Mouse (Mus musculus) lung, embryonic 15.5 days (tissue): ENCODE results near the gene Stx4a. TPM values are rescaled to one million over a fixed set of nuclear protein-coding genes. Genes with fewer than 3 reads are reported as not detected.

Source experiments
- ATAC-seq: fragments of 200-750 bp; cut with Nextera tagmentation; 2 replicates; pipeline ENCODE4 v1.8.0; 2017; ENCODE audit warnings: moderate number of reproducible peaks, borderline replicate concordance; ENCODE audit not compliant: low FRiP score, low TSS enrichment; ENCODE audit errors: extremely low read depth
- H3K27ac ChIP-seq: fragments of 300-500 bp; sonication (generic); 2 replicates; pipeline ENCODE4 v1.5.1; 2015; ENCODE audit warnings: moderate library complexity, mild to moderate bottlenecking, inconsistent platforms
- H3K27me3 ChIP-seq: fragments of 300-500 bp; sonication (generic); 2 replicates; pipeline ENCODE4 v1.6.1; 2015; ENCODE audit warnings: inconsistent platforms
- H3K36me3 ChIP-seq: fragments of 300-500 bp; sonication (generic); 2 replicates; pipeline ENCODE4 v1.6.1; 2015; ENCODE audit warnings: inconsistent platforms
- H3K4me1 ChIP-seq: fragments of 300-500 bp; sonication (generic); 2 replicates; pipeline ENCODE4 v1.6.1; 2015; ENCODE audit warnings: inconsistent platforms
- H3K4me2 ChIP-seq: fragments of 300-500 bp; sonication (generic); 2 replicates; pipeline ENCODE4 v1.6.1; 2015; ENCODE audit warnings: inconsistent platforms, mild to moderate bottlenecking, moderate library complexity
- H3K4me3 ChIP-seq: fragments of 300-500 bp; sonication (generic); 2 replicates; pipeline ENCODE4 v1.5.1; 2015; ENCODE audit warnings: mild to moderate bottlenecking, inconsistent platforms
- H3K9ac ChIP-seq: fragments of 300-500 bp; sonication (generic); 2 replicates; pipeline ENCODE4 v1.6.1; 2015; ENCODE audit warnings: inconsistent platforms
- H3K9me3 ChIP-seq: fragments of 300-500 bp; sonication (generic); 2 replicates; pipeline ENCODE4 v1.6.1; 2016; ENCODE audit warnings: inconsistent platforms
- WGBS: fragments of 180-500 bp; shearing (Covaris S2); methylation state at CpG from one replicate; pipeline ENCODE4 v1.1.7; 2015; 5-methylcytosine and 5-hydroxymethylcytosine counted together
- polyA plus RNA-seq: library from polyadenylated mRNA; unstranded; fragments of >200 nt; fragmentation: Nextera tagmentation; extraction: Ambion mirVana; gene quantifications from 2 replicates; pipeline ENCODE4 v1.2.1, GENCODE M21; 2015

Stx4a gene
- polyA plus RNA-seq, 1 experiment from 2014 or later, result 43.2 TPM

DNA sequence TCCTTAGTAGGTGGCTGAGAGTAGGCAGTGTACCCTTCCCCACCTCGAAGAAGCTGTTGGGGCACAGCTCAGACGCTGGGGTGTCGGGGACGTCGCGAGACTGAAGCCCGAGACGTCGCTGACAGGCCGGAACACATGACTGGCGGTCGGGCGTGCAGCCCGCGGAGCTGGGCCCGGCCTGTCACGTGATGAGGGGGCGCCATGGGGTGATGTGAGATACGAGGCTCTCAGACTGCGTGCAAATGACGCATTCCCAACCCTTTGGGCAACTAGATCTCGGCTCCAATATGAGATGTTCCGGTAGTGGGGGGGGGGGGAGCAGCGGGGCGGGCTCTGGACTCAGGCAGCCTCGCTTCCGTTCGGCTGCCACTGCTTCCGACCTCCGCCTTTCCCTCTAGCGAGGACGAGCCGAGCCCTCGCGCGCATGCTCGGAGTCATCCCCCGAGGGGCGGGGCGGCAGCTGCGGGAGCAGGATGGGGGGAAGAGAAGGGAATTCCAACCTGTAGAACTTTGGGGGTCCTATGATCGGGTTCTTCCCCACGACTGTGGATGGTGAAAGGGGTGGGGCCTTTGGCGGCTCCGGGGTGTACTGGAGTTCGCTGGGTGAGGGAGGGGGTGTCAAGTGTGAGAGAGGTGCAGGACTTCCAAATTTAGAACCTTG is 17.4 kb downstream of the Stx4a start:
- H3K9ac ChIP-seq, result peak overlapping the region; percentile 76
- H3K4me3 ChIP-seq, result peak overlapping the region; percentile 82
- peaks cover 15% of the 10 kb centered on the region for H3K4me1 ChIP-seq
- H3K36me3 ChIP-seq, result peaks cover 21% of the 10 kb centered on the region
- ATAC-seq, result peak; percentile 95
- H3K27ac ChIP-seq, result peak overlapping the region; percentile 92
- H3K9me3 ChIP-seq, result no peaks in the 10 kb centered on the region
- no peaks in the 10 kb centered on the region for H3K27me3 ChIP-seq
- peak overlapping the region; percentile 82 for H3K4me2 ChIP-seq
- WGBS, result under 1% methylated on average over 46 of the region's 46 CpGs

DNA sequence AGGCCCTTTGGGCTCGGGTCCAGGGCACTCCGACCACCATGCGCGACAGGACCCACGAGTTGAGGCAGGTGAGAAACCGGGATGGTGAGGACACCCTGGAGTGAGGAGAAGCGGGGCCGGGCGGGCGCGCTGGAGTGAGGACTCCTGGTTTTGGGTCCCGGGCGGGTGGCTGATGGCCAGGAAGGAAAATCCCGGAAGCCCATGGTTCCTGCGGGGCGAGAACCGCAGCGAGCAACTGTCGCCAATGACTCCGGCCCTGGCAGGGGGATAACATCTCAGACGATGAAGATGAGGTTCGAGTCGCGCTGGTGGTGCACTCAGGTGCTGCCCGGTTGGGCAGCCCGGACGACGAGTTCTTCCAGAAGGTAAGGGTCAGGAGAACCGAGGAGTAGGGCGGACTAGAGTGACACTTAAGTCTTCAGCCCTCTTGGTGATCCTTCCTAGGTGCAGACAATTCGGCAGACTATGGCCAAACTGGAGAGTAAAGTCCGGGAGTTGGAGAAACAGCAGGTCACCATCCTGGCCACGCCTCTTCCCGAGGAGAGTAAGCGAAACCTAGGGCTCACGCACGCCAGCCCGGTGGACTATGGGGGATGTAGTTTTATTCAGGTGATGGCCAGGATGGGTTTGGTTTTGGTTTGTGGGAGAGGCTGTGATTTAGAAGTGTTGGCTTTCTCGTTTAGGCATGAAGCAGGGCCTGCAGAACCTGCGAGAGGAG is 18.1 kb downstream of the Stx4a start:
- H3K4me3 ChIP-seq, result peak overlapping the region; percentile 82
- peak overlapping the region; percentile 92 for H3K27ac ChIP-seq
- peak overlapping the region; percentile 82 for H3K4me2 ChIP-seq
- no peaks in the 10 kb centered on the region for H3K27me3 ChIP-seq
- H3K4me1 ChIP-seq, result peaks cover 15% of the 10 kb centered on the region
- H3K36me3 ChIP-seq, result peaks cover 27% of the 10 kb centered on the region
- peak overlapping the region; percentile 76 for H3K9ac ChIP-seq
- WGBS, result 1% methylated on average over 40 of the region's 40 CpGs
- H3K9me3 ChIP-seq, result no peaks in the 10 kb centered on the region
- ATAC-seq, result peak; percentile 38

DNA sequence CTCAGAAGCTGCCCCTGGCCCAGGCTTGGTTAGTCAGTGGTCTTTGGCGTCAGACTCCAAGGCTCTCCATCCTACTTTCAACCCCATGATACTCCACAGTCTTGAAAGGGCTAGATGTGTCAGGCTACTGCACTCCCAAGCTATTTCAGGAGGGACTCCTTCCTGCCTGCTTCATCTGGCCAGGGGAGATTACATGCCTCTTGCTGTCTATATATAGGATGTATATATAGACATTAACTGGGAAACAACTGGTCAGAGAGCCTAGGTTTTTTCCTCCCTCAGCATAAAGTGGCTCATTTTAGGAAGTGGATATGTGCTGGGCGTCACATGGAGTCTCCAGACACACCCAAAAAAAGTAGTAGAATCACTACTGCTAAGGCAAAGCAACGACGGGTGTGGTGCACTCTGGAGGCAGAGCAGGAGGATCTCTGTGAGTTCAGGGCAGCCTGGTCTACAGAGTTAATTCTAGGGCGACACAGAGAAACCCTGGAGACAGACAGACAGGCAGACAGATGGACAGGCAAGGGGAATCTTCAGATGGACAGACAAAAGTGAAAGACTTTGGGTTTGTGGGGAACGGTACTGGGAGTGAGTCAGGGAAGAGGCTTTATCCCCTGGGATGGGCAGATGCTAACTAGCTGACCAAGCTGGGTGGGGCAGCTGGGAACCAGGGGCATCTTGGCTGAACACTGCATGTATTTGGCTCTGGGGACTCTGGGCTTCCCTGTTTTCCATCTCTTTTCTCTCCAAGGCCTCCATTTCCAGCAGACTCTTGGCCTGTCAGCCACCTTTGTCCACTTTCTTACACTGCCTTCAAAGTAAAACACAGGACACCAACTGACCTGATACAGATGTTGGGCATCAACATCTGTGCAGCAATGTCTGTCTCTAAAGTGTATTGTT is 26.1 kb downstream of the Stx4a start:
- Histone ChIP-seq H3K4me1 (no peaks in the 10 kb centered on the region), H3K4me2 (no peak overlapping the region), H3K36me3 (peaks cover 16% of the 10 kb centered on the region; the same call in 1 of the 2 replicates), H3K27me3 (no peaks in the 10 kb centered on the region), H3K9ac (no peak overlapping the region), H3K9me3 (no peaks in the 10 kb centered on the region), H3K27ac (no peak overlapping the region), H3K4me3 (no peak overlapping the region)
- 68% methylated on average over 6 of the region's 6 CpGs for WGBS
- no peak for ATAC-seq

DNA sequence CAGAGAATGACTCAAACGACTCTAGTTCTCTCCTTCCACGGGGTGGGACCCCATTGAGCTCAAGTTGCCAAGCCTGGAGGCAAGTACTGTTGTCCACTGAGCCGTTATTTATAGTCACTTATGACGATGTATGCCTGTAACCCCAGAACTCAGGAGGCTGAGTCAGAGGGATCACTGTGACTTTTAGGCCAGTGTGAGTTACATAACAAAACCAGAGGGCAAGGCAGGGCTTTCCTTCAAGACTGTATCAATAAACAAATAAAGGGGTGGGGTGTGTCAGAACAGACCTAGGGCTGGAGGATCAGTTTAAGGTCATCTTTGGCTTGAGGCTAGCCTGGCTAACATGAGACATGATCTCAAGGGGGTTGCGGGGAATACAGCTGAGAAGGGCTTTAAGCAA is 26.8 kb downstream of the Stx4a start:
- Histone ChIP-seq H3K4me3 (no peak overlapping the region), H3K9ac (no peak overlapping the region), H3K27me3 (no peaks in the 10 kb centered on the region), H3K4me1 (no peaks in the 10 kb centered on the region), H3K27ac (no peak overlapping the region), H3K9me3 (no peaks in the 10 kb centered on the region), H3K4me2 (no peak overlapping the region), H3K36me3 (peaks cover 16% of the 10 kb centered on the region; the same call in 1 of the 2 replicates)
- WGBS, result 52% methylated on average over 5 of the region's 5 CpGs
- ATAC-seq, result no peak

DNA sequence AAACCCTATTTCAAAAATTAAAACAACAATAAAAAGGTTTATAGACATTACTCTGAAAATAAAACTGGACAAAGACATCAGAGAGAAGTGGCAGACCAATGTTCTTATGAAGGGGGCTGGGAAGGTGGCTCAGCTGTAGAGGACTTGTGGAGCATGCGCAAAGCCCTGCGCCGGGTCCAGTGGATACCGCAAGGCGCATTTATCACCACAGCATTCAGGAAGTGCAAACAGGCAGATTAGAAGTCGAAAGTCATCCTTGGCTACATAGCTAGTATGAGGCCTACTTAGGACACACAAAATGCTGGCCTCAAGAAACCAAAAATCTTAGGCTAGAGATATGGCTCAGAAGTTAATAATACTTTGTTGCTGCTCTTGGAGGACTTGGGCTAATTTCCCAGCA is 34.2 kb downstream of the Stx4a start:
- no peaks in the 10 kb centered on the region for H3K36me3 ChIP-seq
- no peak overlapping the region for H3K27ac ChIP-seq
- 85% methylated on average over 6 of the region's 6 CpGs for WGBS
- H3K9me3 ChIP-seq, result no peaks in the 10 kb centered on the region
- H3K4me3 ChIP-seq, result no peak overlapping the region
- no peaks in the 10 kb centered on the region for H3K27me3 ChIP-seq
- no peak overlapping the region for H3K4me2 ChIP-seq
- no peak for ATAC-seq
- H3K9ac ChIP-seq, result no peak overlapping the region
- H3K4me1 ChIP-seq, result no peaks in the 10 kb centered on the region

DNA sequence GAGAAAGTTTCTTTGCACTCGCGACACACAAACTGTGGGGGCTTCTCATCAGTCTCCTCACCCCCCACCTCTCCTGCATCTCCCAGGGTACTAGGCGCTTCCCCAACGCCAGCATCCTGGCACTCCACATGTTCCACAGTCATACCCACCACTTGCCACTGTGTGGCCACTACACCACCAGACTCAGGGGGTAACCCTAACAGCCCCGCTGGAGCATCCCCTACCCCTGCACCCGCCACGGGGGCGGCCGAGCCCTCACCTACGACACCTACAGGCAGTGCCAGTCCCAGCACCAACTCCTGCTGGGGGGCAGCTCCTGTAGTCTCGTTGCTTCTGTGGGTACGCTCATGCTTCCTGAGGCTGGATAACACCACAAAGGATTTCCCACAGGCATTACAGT is 42.3 kb downstream of the Stx4a start:
- Histone ChIP-seq H3K36me3 (peaks cover 27% of the 10 kb centered on the region), H3K9me3 (no peaks in the 10 kb centered on the region), H3K4me1 (no peaks in the 10 kb centered on the region), H3K27me3 (no peaks in the 10 kb centered on the region), H3K4me2 (no peak overlapping the region), H3K27ac (no peak overlapping the region), H3K9ac (no peak overlapping the region), H3K4me3 (no peak overlapping the region)
- WGBS, result 83% methylated on average over 12 of the region's 12 CpGs
- no peak for ATAC-seq

DNA sequence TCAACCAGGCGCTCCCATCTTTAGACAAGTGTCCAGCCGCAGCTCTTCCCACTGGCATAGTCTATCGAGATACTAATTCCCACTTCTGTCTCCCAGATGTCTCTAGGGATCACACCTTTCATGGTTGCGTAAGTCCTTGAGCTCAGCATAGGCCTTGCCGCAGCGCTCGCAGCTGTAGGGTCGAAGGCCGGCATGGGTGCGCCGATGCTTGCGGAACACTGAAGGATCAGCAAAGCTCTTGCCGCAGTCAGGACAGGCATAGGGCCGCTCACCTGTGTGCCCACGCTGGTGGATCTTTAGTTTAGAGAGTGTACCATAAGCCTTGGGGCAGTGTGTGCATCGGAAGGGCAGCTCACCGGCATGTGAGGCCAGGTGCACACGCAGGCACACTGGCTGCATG is 43.5 kb downstream of the Stx4a start:
- H3K4me1 ChIP-seq, result no peaks in the 10 kb centered on the region
- no peaks in the 10 kb centered on the region for H3K27me3 ChIP-seq
- H3K27ac ChIP-seq, result no peak overlapping the region
- peaks cover 32% of the 10 kb centered on the region for H3K36me3 ChIP-seq
- H3K9ac ChIP-seq, result no peak overlapping the region
- H3K4me2 ChIP-seq, result no peak overlapping the region
- 95% methylated on average over 18 of the region's 18 CpGs for WGBS
- no peak overlapping the region for H3K4me3 ChIP-seq
- no peak for ATAC-seq
- H3K9me3 ChIP-seq, result no peaks in the 10 kb centered on the region

DNA sequence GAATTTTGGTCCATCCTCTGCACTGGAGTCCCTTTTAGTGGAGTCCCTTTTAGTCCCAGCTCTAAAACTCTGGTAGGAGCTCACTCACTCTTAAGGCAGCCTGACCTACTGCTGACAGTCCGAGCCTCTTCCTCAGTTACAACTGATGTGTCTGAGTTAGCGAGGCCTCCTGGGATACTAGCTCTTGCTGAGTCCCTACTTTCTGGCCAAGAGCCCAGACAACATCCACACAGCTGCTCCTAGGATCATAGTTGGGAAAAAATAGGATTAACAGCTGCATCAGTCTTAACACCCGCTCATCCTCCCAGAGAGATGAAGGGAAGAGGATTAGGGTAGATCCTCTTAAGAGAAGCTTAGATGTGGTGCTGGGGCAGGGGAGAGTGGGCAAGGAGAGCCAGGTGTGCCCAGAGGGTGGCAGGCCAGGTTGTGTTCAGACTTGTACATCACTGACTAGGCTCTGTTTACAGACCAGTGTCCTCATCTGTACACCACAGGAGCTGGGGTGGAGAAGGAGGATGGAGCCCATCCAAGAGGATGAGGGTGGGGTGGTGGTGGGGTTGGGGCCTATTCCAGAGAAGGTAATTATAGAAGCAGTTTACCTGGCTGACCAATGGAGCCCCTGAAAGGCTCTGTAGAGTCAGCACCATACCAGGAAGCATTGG is 45.2 kb downstream of the Stx4a start:
- WGBS, result 49% methylated on average over 3 of the region's 3 CpGs
- Histone ChIP-seq H3K27me3 (no peaks in the 10 kb centered on the region), H3K4me2 (no peak overlapping the region), H3K36me3 (peaks cover 32% of the 10 kb centered on the region), H3K27ac (no peak overlapping the region), H3K9me3 (no peaks in the 10 kb centered on the region), H3K9ac (no peak overlapping the region), H3K4me3 (no peak overlapping the region), H3K4me1 (peaks cover 13% of the 10 kb centered on the region; the same call in 1 of the 2 replicates)
- no peak for ATAC-seq

DNA sequence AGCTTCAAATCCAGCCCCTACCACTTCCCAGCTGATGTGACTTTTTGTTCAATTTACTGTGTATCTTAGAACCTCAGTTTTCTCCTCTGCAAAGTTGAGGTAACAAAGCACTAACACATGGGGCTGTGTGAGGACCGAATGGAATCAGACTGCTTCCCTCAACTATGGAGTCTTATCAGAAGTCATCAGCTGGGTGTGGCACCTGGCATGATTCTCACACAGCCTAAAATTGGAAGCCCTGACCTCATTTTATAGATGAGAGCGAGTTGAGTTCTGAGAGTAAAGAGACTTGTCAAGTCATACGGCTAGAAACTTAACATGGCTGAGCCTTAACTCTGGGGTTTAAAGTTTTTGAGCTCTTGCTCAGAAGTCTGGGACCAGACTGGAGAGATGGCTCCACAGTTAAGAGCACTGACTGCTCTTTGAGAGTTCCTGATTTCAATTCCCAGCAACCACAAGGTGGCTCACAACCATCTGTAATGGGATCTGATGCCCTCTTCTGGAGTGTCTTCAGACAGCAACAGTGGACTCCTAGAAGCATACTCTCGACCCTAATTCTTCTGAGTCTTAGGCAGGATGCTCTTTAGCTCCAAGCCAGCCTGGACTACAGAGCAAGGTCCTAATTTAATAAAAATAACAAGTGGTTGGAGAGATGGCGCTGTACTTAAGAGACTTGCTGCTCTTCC is 46.2 kb downstream of the Stx4a start:
- Histone ChIP-seq H3K4me2 (no peak overlapping the region), H3K4me1 (peaks cover 17% of the 10 kb centered on the region; the same call in 1 of the 2 replicates), H3K9ac (no peak overlapping the region), H3K27me3 (no peaks in the 10 kb centered on the region), H3K27ac (no peak overlapping the region), H3K36me3 (peaks cover 32% of the 10 kb centered on the region), H3K9me3 (no peaks in the 10 kb centered on the region), H3K4me3 (no peak overlapping the region)
- ATAC-seq, result no peak
- WGBS, result 78% methylated on average over 5 of the region's 5 CpGs

DNA sequence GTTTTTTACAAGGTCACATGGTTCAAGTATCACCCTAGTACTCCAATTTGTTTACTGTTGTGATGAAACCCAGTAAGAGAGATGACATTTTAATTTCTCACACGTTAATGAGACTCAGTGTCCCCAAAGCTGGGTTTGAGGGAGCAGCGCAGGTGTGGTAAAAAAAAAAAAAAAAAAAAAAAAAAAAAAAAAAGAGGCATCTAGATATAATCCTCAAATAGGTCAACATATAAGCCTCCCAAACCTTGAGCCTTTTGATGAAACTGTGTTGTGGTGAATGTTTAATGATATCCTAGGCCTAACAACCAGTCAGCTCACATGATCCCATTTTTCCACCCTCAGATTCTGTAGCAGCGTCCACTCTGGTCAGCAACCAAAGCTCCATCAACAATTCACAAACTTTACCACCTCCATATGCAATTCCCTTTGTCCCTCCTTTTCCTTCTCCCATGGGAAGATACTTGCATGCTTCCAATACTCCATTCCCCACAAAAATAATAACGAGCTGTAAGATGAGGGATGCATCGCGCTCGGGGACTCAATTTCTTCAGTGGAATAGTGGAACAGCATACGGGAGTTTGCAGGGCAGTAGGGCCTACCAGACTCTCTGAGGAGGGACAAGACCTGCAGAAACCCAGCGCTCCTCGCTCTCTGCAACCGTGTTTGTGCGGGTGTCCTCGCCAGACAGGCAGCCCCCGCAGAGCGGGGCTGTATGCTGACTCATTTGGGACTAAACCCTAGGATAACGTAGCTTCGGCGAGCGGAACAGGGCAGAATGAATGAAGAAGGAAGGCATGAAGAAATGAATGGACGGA is 50.9 kb downstream of the Stx4a start:
- 0 out of 2 replicates have a peak, but pooled peaks have one; percentile 15 for ATAC-seq
- Histone ChIP-seq H3K27ac (peak overlapping the region; percentile 98), H3K4me2 (peak overlapping the region; percentile 69), H3K9me3 (no peaks in the 10 kb centered on the region), H3K27me3 (no peaks in the 10 kb centered on the region), H3K4me1 (peaks cover 25% of the 10 kb centered on the region), H3K4me3 (peak overlapping the region; percentile 73), H3K9ac (peak overlapping the region; percentile 97), H3K36me3 (peaks cover 28% of the 10 kb centered on the region)
- WGBS, result 3% methylated on average over 20 of the region's 20 CpGs
